Mouse (Mus musculus): ENCODE measurements around the gene Pnkp. TPM values are rescaled to one million over a fixed set of nuclear protein-coding genes. Genes with fewer than 3 reads are reported as not detected.

The Pnkp gene
- polyA plus RNA-seq, 1 experiment from 2014 or later: 41.3 TPM

GRCm38 (mm10) chr7:44859896-44860295 lies 3.0 kb downstream of the Pnkp start:
- peaks cover 11% of the 10 kb centered on the region for H3K4me1 ChIP-seq (ENCODE audit: insufficient read depth, low read depth, low read length)

GRCm38 (mm10) chr7:44860576-44861428 lies 3.9 kb downstream of the Pnkp start:
- Histone ChIP-seq H3K4me2 (replicated peaks; ENCODE audit: low read depth, low read length) (no peak overlapping the region), H3K27ac (ENCODE audit: low read length) (no peak overlapping the region), H3K4me1 (ENCODE audit: insufficient read depth, low read depth, low read length) (peaks cover 10% of the 10 kb centered on the region), H3K36me3 (ENCODE audit: insufficient read depth, low read length) (peaks cover 25% of the 10 kb centered on the region), H3K4me3 (ENCODE audit: low read depth, low read length) (no peak overlapping the region), H3K9ac (replicated peaks; ENCODE audit: low read depth) (no peak overlapping the region), H3K9me3 (ENCODE audit: low read length) (no peaks in the 10 kb centered on the region), H3K27me3 (replicated peaks; ENCODE audit: insufficient read depth, low read length) (no peaks in the 10 kb centered on the region)
- DNase-seq (ENCODE audit: low spot score) (peak; percentile 79), ATAC-seq (peak; percentile 44)
- TF ChIP-seq EP300 (IDR thresholded peaks at IDR 0.05): no peak
- peak; percentile 94 for TF ChIP-seq CTCF (IDR thresholded peaks at IDR 0.05)
- 49% methylated on average over 22 of the region's 22 CpGs for WGBS

More at GRCm38 (mm10) chr7:44859896-44860295, 3.0 kb downstream of the Pnkp start:
- Histone ChIP-seq H3K27ac (ENCODE audit: low read length) (no peak overlapping the region), H3K9ac (replicated peaks; ENCODE audit: low read depth) (no peak overlapping the region), H3K9me3 (ENCODE audit: low read length) (no peaks in the 10 kb centered on the region), H3K36me3 (ENCODE audit: insufficient read depth, low read length) (peaks cover 25% of the 10 kb centered on the region), H3K4me3 (ENCODE audit: low read depth, low read length) (no peak overlapping the region), H3K27me3 (replicated peaks; ENCODE audit: insufficient read depth, low read length) (no peaks in the 10 kb centered on the region), H3K4me2 (replicated peaks; ENCODE audit: low read depth, low read length) (no peak overlapping the region)
- TF ChIP-seq CTCF (IDR thresholded peaks at IDR 0.05) (no peak), EP300 (IDR thresholded peaks at IDR 0.05) (no peak)
- ATAC-seq (no peak), DNase-seq (ENCODE audit: low spot score) (no peak)
- WGBS: 85% methylated on average over 11 of the region's 11 CpGs

GRCm38 (mm10) chr7:44861429-44861816 lies 4.5 kb downstream of the Pnkp start:
- no peaks in the 10 kb centered on the region for H3K9me3 ChIP-seq (ENCODE audit: low read length)
- TF ChIP-seq EP300 (IDR thresholded peaks at IDR 0.05): no peak
- TF ChIP-seq CTCF (IDR thresholded peaks at IDR 0.05): peak; percentile 28
- H3K36me3 ChIP-seq (ENCODE audit: insufficient read depth, low read length): peaks cover 25% of the 10 kb centered on the region
- H3K4me2 ChIP-seq (replicated peaks; ENCODE audit: low read depth, low read length): no peak overlapping the region
- no peak overlapping the region for H3K4me3 ChIP-seq (ENCODE audit: low read depth, low read length)
- no peak overlapping the region for H3K27ac ChIP-seq (ENCODE audit: low read length)
- DNase-seq (ENCODE audit: low spot score): no peak
- H3K27me3 ChIP-seq (replicated peaks; ENCODE audit: insufficient read depth, low read length): no peaks in the 10 kb centered on the region
- 76% methylated on average over 14 of the region's 14 CpGs for WGBS
- no peak overlapping the region for H3K9ac ChIP-seq (replicated peaks; ENCODE audit: low read depth)
- no peak for ATAC-seq
- H3K4me1 ChIP-seq (ENCODE audit: insufficient read depth, low read depth, low read length): peaks cover 14% of the 10 kb centered on the region

GRCm38 (mm10) chr7:44862434-44862833 lies 5.5 kb downstream of the Pnkp start:
- no peak for TF ChIP-seq CTCF (IDR thresholded peaks at IDR 0.05)
- no peak for TF ChIP-seq EP300 (IDR thresholded peaks at IDR 0.05)
- H3K9me3 ChIP-seq (ENCODE audit: low read length): no peaks in the 10 kb centered on the region
- H3K4me1 ChIP-seq (ENCODE audit: insufficient read depth, low read depth, low read length): peaks cover 19% of the 10 kb centered on the region
- H3K27ac ChIP-seq (ENCODE audit: low read length): no peak overlapping the region
- DNase-seq (ENCODE audit: low spot score) (no peak), ATAC-seq (no peak)
- no peak overlapping the region for H3K4me2 ChIP-seq (replicated peaks; ENCODE audit: low read depth, low read length)
- no peak overlapping the region for H3K9ac ChIP-seq (replicated peaks; ENCODE audit: low read depth)
- H3K27me3 ChIP-seq (replicated peaks; ENCODE audit: insufficient read depth, low read length): no peaks in the 10 kb centered on the region
- WGBS: 45% methylated on average over 8 of the region's 8 CpGs
- H3K4me3 ChIP-seq (ENCODE audit: low read depth, low read length): no peak overlapping the region
- H3K36me3 ChIP-seq (ENCODE audit: insufficient read depth, low read length): peaks cover 25% of the 10 kb centered on the region

- TF ChIP-seq CTCF (IDR thresholded peaks at IDR 0.05) (no peak), EP300 (IDR thresholded peaks at IDR 0.05) (no peak)
- Histone ChIP-seq H3K4me2 (replicated peaks; ENCODE audit: low read depth, low read length) (no peak overlapping the region), H3K9me3 (ENCODE audit: low read length) (no peaks in the 10 kb centered on the region), H3K9ac (replicated peaks; ENCODE audit: low read depth) (no peak overlapping the region), H3K4me3 (ENCODE audit: low read depth, low read length) (no peak overlapping the region), H3K27me3 (replicated peaks; ENCODE audit: insufficient read depth, low read length) (no peaks in the 10 kb centered on the region), H3K36me3 (ENCODE audit: insufficient read depth, low read length) (peaks cover 25% of the 10 kb centered on the region), H3K27ac (ENCODE audit: low read length) (no peak overlapping the region), H3K4me1 (ENCODE audit: insufficient read depth, low read depth, low read length) (peaks cover 27% of the 10 kb centered on the region)
- DNase-seq (ENCODE audit: low spot score) (no peak), ATAC-seq (no peak)
- WGBS: 87% methylated on average over 14 of the region's 14 CpGs
Measured at GRCm38 (mm10) chr7:44863210-44863609, 6.3 kb downstream of the Pnkp start.

GRCm38 (mm10) chr7:44863982-44864494 lies 7.1 kb downstream of the Pnkp start:
- Histone ChIP-seq H3K4me1 (ENCODE audit: insufficient read depth, low read depth, low read length) (peaks cover 27% of the 10 kb centered on the region), H3K27me3 (replicated peaks; ENCODE audit: insufficient read depth, low read length) (no peaks in the 10 kb centered on the region), H3K36me3 (ENCODE audit: insufficient read depth, low read length) (peaks cover 25% of the 10 kb centered on the region), H3K9me3 (ENCODE audit: low read length) (no peaks in the 10 kb centered on the region), H3K4me3 (ENCODE audit: low read depth, low read length) (no peak overlapping the region), H3K27ac (ENCODE audit: low read length) (peak overlapping the region; percentile 43), H3K4me2 (replicated peaks; ENCODE audit: low read depth, low read length) (no peak overlapping the region), H3K9ac (replicated peaks; ENCODE audit: low read depth) (no peak overlapping the region)
- TF ChIP-seq EP300 (IDR thresholded peaks at IDR 0.05): no peak
- no peak for TF ChIP-seq CTCF (IDR thresholded peaks at IDR 0.05)
- DNase-seq (ENCODE audit: low spot score) (no peak), ATAC-seq (no peak)
- 76% methylated on average over 11 of the region's 11 CpGs for WGBS

Measured in lung, postnatal 0 days (tissue).